Mouse (Mus musculus): Measurements from ENCODE around the gene Crkl. TPM values are rescaled to one million over a fixed set of nuclear protein-coding genes. Genes with fewer than 3 reads are reported as not detected.

Crkl gene
- total RNA-seq, 2 experiments from 2014 or later, result 37.0 to 39.8 TPM

DNA sequence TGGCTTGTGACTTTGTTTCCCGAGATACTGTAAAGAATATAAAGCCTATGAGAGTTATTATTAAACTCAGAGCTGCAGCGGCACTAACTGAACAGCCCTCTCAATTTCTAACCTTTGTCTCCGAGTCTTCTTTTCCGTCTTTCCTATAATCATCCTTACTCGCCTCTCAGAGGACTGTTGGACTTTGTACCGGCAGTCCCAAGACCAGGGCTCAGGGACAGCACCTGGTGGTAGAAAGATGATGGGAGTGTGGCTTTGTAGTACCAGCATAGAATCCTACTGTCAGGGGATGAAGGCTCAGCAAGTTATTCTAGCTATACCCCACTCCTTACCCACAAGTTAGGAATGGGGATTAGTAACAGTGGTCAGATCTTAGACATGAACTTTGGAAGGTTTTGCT, 74.4 kb downstream of the Crkl start:
- DNase-seq (ENCODE audit: low spot score in 2 of 2), result no peak

DNA sequence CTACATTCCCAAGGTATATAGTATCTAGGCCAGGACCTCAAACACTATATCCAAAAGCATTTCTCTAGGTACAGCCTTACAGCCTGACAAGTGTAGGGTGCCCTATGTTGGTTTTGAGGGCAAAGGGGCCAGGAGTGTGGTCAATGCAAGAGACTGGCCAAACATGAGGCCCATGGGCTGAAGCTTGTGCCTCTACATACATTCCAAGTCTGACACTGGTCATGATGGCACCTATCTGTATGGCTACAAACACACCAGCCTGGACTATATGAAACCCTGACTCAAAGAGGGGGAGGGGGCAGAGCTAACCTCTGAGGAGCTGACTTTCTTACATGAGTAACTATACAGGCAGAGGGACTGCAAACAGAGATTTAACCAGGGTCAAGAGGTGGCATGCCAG, 75.8 kb downstream of the Crkl start:
- DNase-seq (ENCODE audit: low spot score in 2 of 2), result no peak

DNA sequence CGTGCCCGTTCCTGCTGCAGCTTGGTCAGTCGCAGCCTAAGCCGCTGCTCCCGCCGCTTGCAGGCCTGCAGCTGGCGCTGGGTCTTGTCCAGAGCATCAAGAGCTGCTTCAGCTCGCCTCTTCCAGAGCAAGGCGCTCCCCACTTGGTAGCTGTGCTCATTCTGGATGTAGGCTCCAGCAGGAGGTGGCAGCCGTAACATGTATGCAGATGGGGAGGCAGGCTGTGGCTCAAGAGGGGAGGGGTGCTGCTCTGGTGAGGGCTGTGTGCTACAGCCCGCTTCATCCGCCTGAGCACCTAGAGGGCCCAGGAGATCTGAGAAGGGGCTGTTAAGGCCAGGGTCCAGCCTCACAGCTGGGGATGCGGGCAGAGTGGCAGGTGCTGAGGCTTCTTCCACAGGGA, 76.5 kb downstream of the Crkl start:
- DNase-seq (ENCODE audit: low spot score in 2 of 2), result no peak

DNA sequence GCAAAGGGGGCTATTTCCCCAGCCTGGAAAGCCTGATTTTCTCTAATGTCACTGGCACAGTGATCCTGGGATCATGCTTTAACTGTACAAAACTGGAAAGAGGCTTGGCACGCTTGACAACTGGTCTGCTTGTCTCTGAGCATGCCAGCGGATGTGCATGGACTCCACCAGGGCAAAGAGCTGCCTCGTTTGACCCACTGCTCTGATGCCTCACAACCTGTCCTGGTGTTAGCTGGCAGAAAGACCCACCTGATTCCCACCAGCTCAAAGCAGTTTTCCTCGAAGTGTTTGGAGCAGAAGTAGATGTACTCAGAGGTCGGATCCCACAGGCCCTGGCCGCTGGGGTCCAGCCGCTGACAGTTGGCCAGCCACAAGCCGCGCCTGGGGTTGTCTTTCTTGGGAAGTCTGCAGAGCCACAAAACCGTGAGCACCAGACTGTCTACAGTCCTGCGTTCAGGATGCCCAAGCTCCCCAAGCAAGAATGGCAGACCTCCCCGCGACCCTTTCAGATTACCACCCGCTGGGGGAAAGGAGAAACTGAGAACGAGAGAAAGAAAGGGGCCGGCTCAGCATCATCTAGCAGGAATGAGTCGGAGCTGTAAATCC, 78.3 kb downstream of the Crkl start:
- DNase-seq (ENCODE audit: low spot score in 2 of 2), result no peak

DNA sequence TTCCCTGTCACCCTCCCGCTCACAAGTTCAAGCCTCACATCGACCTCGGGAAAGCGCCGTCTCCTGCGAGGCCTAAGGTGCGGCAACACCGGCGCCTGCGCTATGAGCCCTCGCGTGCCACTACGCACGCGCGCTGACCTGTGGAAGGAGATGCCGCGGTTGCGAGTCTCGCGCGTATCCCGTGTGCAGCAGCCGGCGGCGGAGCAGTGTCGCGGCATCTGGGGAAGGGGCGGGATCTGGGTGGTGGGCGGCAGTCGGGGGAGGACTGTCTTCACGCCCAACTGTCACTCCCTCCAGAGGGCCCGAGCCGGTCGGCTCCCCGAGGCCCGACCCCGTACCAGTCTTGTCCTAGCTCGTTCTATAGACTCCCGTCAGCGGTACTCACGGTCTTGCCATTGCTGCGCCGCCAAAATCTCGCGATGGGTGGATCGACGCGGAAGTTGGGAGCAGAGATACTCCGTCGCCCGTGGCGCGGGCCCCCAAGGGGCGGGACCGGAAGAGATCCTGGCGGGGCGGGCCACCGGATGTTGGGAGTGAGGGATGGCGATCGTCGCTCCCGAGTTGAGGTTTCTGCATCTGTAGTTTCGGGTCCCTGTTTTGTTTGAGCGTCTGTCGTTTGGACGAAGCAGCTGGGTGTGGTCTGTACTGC, 79.0 kb downstream of the Crkl start, which contains the start of gene Thap7:
Gene Thap7, minus strand, starts transcription at position 497 of the 649 bp plus-strand sequence.
- peak; percentile 95 to 96 for DNase-seq (ENCODE audit: low spot score in 2 of 2)

DNA sequence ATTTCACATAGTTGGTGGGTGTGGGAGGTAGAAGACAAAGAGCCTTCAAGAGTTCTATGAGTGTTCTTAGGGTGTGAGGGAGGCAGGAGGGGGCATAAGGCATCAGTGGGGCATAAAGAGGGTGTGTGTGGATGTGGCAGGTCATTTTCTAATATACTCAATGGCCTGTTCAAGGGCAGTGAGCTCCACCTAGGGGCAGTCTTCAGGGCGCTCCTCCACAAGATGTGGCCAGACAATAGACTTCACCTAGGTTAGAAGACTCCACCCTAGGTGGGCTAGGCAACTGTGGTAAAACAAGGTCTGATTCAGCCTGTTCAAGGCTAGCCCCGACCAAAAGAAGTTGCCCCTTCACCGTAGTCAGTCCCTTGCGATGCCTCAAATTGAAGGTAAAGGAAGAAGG, 80.5 kb downstream of the Crkl start:
- no peak for DNase-seq (ENCODE audit: low spot score in 2 of 2)

DNA sequence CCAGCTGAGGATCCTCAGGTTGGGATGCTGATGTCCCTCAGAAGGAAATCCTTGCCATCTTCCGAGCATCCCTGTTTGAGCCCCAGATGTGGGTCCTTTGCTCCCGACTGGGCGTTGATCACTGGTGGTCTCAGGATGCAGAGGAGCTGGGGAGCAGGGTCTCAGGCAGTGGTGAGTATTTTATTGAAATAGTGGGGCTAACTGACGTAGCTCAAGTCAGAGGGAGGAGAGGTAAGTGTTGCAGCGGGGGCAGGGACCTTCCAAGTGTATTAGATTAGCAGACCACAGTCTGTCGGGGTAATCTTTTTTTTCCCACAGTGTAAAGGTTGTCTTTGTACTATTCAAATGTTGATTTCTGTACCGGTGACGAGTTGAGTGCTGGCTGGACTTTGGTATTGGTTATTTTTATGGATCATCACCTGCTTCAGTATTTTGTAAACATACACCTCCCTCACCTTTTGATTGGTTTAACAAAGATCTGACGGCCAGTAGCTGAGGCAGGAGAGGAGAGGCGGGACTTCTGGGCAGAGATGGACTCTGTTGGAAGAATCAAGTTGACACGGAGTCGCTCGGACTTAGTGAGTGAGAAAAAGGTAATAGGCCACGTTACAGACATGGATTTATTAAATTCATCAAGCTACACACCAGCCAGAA, 81.0 kb downstream of the Crkl start:
- no peak for DNase-seq (ENCODE audit: low spot score in 2 of 2)

DNA sequence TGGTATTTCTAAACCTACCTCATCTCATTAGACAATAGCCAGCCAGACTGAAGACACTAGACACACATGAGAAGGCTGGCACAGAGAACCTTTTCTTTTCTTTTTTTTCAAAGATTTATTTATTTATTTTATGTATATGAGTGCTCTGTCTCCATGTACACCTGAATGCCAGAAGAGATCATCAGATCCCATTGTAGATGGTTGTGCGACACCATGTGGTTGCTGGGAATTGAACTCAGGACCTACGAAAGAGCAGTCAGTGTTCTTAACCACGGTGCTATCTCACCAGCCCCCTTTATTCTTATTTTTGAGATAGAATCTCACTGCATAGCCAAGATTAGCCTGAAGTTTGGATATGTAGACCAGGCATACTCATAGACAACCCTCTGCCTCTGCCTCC, 84.8 kb downstream of the Crkl start:
- no peak for DNase-seq (ENCODE audit: low spot score in 2 of 2)

Other genes with a start within 250 kb of the Crkl start
- 100 to 1,000 TPM; 133 to 147 TPM for gene Ube2l3, start 249.3 kb upstream of the Crkl start, total RNA-seq (2021)
- 1 to 10 TPM; 1.8 to 2.0 TPM for gene Rimbp3, start 243.4 kb upstream of the Crkl start, total RNA-seq (2021)
- 1 to 10 TPM; 5.3 to 6.1 TPM for gene Hic2, start 218.4 kb upstream of the Crkl start, total RNA-seq (2021)
- 100 to 1,000 TPM in 1 of 2 experiments, 10 to 100 TPM in 1; 92.5 to 102 TPM for gene Tmem191c, start 175.9 kb upstream of the Crkl start, total RNA-seq (2021)
- gene Serpind1, start 120.6 kb upstream of the Crkl start, total RNA-seq (2021), result 1 to 10 TPM; 3.1 TPM
- 10 to 100 TPM; 22.0 to 23.5 TPM for gene Snap29, start 46.0 kb upstream of the Crkl start, total RNA-seq (2021)
- 100 to 1,000 TPM; 350 to 352 TPM for gene Pi4ka, start 45.7 kb upstream of the Crkl start, total RNA-seq (2021)
- gene Aifm3, start 37.6 kb downstream of the Crkl start, total RNA-seq (2021), result 100 to 1,000 TPM; 129 to 153 TPM
- gene Lztr1, start 56.7 kb downstream of the Crkl start, total RNA-seq (2021), result 100 to 1,000 TPM; 161 to 171 TPM
- gene Thap7, start 79.1 kb downstream of the Crkl start, total RNA-seq (2021), result 10 to 100 TPM; 40.0 to 45.4 TPM
- 1 to 10 TPM in 1 of 2 experiments, under 1 TPM in 1; 0.33 to 1.1 TPM for gene Lrrc74b, start 109.3 kb downstream of the Crkl start, total RNA-seq (2021)
- 1 to 10 TPM; 1.2 to 1.3 TPM for gene P2rx6, start 109.9 kb downstream of the Crkl start, total RNA-seq (2021)
- 10 to 100 TPM; 75.5 to 82.0 TPM for gene Slc7a4, start 131.2 kb downstream of the Crkl start, total RNA-seq (2021)
- 10 to 100 TPM; 68.2 to 72.7 TPM for gene Smpd4, start 167.4 kb downstream of the Crkl start, total RNA-seq (2021)
- gene Ccdc74a, start 194.5 kb downstream of the Crkl start, total RNA-seq (2021), result 10 to 100 TPM; 24.0 to 32.4 TPM

Measured in left cerebral cortex, adult 18-20 months (tissue).